Mouse (Mus musculus) olfactory bulb, adult 2 months (tissue): ENCODE measurements around the gene Rasl10b.

ENCODE experiments used
- CTCF ChIP-seq: fragments of 200-500 bp; IDR thresholded peaks from 2 replicates; pipeline ENCODE4 v1.5.1; 2012; ENCODE audit warnings: low read depth, mild to moderate bottlenecking, low read length, moderate library complexity; ENCODE audit not compliant: insufficient read depth
- POLR2A ChIP-seq: fragments of 200-500 bp; IDR thresholded peaks from 2 replicates; pipeline ENCODE4 v1.6.1; 2012; ENCODE audit warnings: mild to moderate bottlenecking, low read depth, low read length, moderate library complexity; ENCODE audit not compliant: insufficient read depth

DNA sequence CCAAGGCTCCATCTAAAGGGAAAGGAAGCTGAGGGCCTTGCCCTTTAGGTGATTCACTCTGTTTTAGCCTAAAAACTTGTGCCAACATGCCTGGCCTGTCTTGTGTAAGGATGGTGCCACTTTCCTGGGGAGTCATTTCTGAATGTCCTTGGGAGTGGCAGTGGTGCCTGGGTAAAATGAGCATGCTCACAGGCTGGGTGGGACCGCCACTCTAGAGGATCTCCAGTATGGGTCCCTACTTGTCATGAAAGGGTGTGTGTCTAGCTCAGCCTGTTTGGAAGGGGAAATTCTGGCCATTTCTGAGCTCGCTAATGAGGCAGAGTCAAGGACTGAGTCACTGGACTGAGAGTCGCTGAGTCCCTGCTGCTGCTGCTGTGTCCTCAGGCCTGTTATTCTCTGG lies 46.7 kb downstream of the Rasl10b start:
- TF ChIP-seq CTCF (no peak), POLR2A (no peak)
